Mouse (Mus musculus) ES-E14 (cell line): Measurements from ENCODE around the gene Ephb4. TPM values are rescaled to one million over a fixed set of nuclear protein-coding genes. Genes with fewer than 3 reads are reported as not detected.

ENCODE experiments used
- DNase-seq: peaks from one replicate; pipeline ENCODE4 v3.0.0-alpha.2; 2013; ENCODE audit warnings: low read depth, low spot score
- H3K27ac ChIP-seq: 2 replicates; pipeline ENCODE4 v1.5.1; 2012; ENCODE audit warnings: low read depth, mild to moderate bottlenecking, low read length, moderate library complexity, mixed read lengths; ENCODE audit not compliant: poor library complexity, insufficient read depth, severe bottlenecking
- H3K36me3 ChIP-seq: 2 replicates; pipeline ENCODE4 v1.6.1; 2012; ENCODE audit warnings: mild to moderate bottlenecking, low read length, moderate library complexity, mixed read lengths; ENCODE audit not compliant: control insufficient read depth, poor library complexity, insufficient read depth, severe bottlenecking
- H3K4me1 ChIP-seq, 2 experiments: fragments of 150-350 bp in 1 of 2; sonication (generic) in 1 of 2; 2 replicates each; pipeline ENCODE4 v1.6.1; 2012; ENCODE audit warnings: low read length in 2 of 2, mild to moderate bottlenecking in 1 of 2, mixed read lengths in 1 of 2; ENCODE audit not compliant: control insufficient read depth in 2 of 2, insufficient read depth in 2 of 2, poor library complexity in 1 of 2
- H3K4me3 ChIP-seq, 2 experiments: fragments of 150-350 bp in 1 of 2; sonication (generic) in 1 of 2; 2 replicates each; pipeline ENCODE4 v1.5.1; 2012; ENCODE audit warnings: low read length in 2 of 2, low read depth in 1 of 2, mild to moderate bottlenecking in 1 of 2, mixed read lengths in 1 of 2; ENCODE audit not compliant: insufficient read depth in 1 of 2, poor library complexity in 1 of 2, severe bottlenecking in 1 of 2
- H3K9ac ChIP-seq: 2 replicates; pipeline ENCODE4 v1.6.1; 2012; ENCODE audit warnings: low read depth, mild to moderate bottlenecking, low read length, mixed read lengths; ENCODE audit not compliant: poor library complexity, insufficient read depth, severe bottlenecking
- H3K9me3 ChIP-seq: fragments of 150-350 bp; sonication (generic); 2 replicates; pipeline ENCODE4 v1.6.1; 2012; ENCODE audit warnings: low read depth, mild to moderate bottlenecking, low read length; ENCODE audit not compliant: control insufficient read depth, insufficient read depth
- CHD2 ChIP-seq: IDR thresholded peaks from 2 replicates; pipeline ENCODE4 v1.6.1; 2014; ENCODE audit warnings: mild to moderate bottlenecking, low read depth, low read length, inconsistent platforms
- HCFC1 ChIP-seq: IDR thresholded peaks from 2 replicates; pipeline ENCODE4 v1.6.1; 2012; ENCODE audit warnings: low read length, inconsistent platforms, borderline replicate concordance; ENCODE audit not compliant: insufficient read depth
- MAFK ChIP-seq: IDR thresholded peaks from 2 replicates; pipeline ENCODE4 v1.6.1; 2014; ENCODE audit warnings: mild to moderate bottlenecking, low read depth, low read length, inconsistent platforms; ENCODE audit not compliant: insufficient read depth
- ZC3H11A ChIP-seq: IDR thresholded peaks from 2 replicates; pipeline ENCODE4 v1.6.1; 2012; ENCODE audit warnings: low read depth, mild to moderate bottlenecking, inconsistent platforms, low read length, borderline replicate concordance
- ZNF384 ChIP-seq: IDR thresholded peaks from 2 replicates; pipeline ENCODE4 v1.6.1; 2012; ENCODE audit warnings: low read depth, low read length, inconsistent platforms
- in situ Hi-C, 2 experiments: fragments of 600-800 bp; cut with MboI; formaldehyde crosslinking; loops; one replicate each; pipeline ENCODE4 v1.15.1; 2025; ENCODE audit warnings: low sequenced_read_pairs in 2 of 2, inconsistent platforms in 1 of 2; ENCODE audit not compliant: unreplicated experiment in 2 of 2
- total RNA-seq: library from RNA; depleted of rRNA; stranded (reverse); fragments of 300-350 nt; gene quantifications from 2 replicates; pipeline ENCODE4 v1.2.3, GENCODE M21; 2012

Gene Ephb4
- total RNA-seq, 1 experiment: 34.3 TPM

DNA sequence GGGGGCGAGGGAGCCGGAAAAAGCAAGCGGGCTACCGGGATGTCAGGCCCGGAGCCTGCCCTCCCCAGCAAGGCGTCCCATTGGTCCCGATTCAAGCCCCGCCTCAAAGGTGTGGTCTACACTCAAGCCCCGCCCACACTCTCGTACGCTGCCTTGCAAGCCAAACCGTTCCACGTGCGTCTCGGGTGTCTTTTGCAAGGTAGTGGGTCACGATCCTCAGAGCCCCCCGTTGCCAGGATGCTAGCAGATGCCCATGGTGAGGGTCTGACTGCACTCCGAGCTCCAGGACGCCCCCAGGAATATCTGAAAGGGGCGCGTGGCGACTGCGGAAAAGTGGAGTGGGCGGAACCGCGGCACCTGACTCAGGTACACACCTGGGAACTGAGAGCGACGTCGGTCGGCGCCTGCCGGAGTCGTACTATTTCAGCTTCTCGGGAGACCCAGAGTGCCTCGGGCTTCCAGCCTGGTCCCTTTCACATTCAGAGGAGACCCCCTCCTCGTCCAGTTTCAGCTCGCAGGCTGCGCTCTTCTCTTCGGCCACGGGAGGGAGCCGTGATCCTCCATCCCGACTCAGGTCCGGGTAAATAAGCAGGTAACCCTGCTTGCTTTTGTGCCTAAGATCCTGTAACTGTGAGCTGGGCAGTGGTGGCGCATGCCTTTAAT lies 16.3 kb upstream of the Ephb4 start, which contains the start of gene Slc12a9:
Slc12a9 (minus strand) TSS at position 86 of the 663 bp plus-strand sequence.
- Histone ChIP-seq H3K36me3 (no peaks in the 10 kb centered on the region; the same call in 1 of the 2 replicates), H3K4me1 (peaks cover 13 to 22% of the 10 kb centered on the region in 2 experiments), H3K4me3 (peak within 1 kb of the TSS; percentile 82 to 90), H3K9me3 (no peaks in the 10 kb centered on the region), H3K27ac (peak within 1 kb of the TSS; percentile 79), H3K9ac (peak within 1 kb of the TSS; percentile 87)
- in situ Hi-C loops: no loop called here
- DNase-seq: peak; percentile 97
- no peak for TF ChIP-seq CHD2
- peak; percentile 38; the same call in 1 of the 2 replicates for TF ChIP-seq ZC3H11A

DNA sequence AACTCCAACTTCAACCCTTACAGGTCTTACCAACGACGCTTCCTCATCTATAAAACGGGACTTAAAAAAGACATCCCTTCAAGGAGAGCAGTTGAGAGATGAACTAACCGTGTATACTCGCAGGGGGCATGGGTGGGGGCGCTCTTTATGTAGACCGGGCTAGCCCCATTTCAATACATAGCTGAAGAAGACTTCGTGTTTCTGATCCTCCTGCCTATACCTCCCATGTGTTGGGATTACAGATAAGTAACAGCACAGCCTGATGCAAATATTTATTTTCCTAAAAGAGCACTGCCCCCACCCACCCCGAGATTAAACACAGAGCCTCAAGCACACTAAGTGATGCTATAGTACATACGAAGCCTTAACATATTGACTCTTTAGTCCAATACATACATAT lies 15.6 kb upstream of the Ephb4 start:
- Histone ChIP-seq H3K9ac (peak overlapping the region; percentile 34; the same call in 1 of the 2 replicates), H3K4me1 (peaks cover 13 to 25% of the 10 kb centered on the region in 2 experiments), H3K4me3 (peak overlapping the region; percentile 82 to 90; a peak in 2 of 4 replicates), H3K9me3 (no peaks in the 10 kb centered on the region), H3K36me3 (no peaks in the 10 kb centered on the region; the same call in 1 of the 2 replicates), H3K27ac (no peak overlapping the region; the same call in 1 of the 2 replicates)
- DNase-seq: no peak
- in situ Hi-C loops: no loop called here
- TF ChIP-seq ZNF384 (no peak), CHD2 (no peak), HCFC1 (no peak), MAFK (no peak), ZC3H11A (no peak)

DNA sequence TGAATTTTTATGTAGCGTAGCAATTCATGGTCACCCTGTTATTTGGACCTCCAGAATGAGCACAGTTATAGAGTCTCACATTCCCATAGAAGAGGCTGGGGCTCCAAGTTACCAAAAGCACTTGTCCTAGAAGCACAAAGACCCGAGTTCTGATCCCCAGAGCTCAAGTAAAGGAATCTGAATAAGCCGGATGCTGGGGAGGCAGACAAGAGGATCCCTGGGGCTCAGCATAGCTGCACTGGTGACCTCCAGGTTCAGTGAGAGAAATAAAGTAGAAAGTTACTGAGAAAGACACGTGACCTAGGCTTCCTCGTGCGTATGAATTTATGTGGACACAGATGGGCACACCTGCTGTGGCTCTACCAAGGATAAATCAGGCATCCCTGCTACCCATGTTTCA lies 14.8 kb upstream of the Ephb4 start:
- H3K9ac ChIP-seq: peak overlapping the region; percentile 33; the same call in 1 of the 2 replicates

DNA sequence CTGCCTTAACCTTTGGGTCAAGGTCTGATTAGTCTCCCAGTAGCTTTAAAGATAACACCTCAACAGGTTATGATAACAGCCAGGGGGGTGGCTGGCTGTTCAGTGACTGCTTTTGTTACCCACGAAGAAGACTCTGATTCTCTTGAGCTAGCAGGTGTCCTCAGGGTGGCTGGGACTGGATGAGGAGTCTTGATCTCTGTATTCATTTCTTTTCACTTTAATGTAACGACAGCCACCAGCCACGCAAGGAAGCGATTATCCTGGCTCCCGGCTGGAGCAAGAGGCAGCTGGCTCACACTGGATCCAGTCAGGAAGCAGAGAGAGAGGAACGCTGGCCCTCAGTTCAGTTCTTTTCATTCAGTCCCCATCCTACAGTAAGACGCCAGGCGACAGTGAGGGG lies 12.7 kb upstream of the Ephb4 start:
- Histone ChIP-seq H3K4me1 (peaks cover 13 to 32% of the 10 kb centered on the region in 2 experiments), H3K4me3 (peak overlapping the region; percentile 56 to 68; a peak in 2 of 4 replicates), H3K9me3 (no peaks in the 10 kb centered on the region), H3K9ac (no peak overlapping the region), H3K27ac (peak overlapping the region; percentile 76), H3K36me3 (no peaks in the 10 kb centered on the region)
- DNase-seq: peak; percentile 75
- in situ Hi-C loops: no loop called here
- TF ChIP-seq ZC3H11A (no peak), MAFK (no peak), ZNF384 (no peak), HCFC1 (no peak), CHD2 (no peak)

More for the DNA sequence above, 14.8 kb upstream of the Ephb4 start:
- in situ Hi-C loops: no loop called here
- Histone ChIP-seq H3K9me3 (no peaks in the 10 kb centered on the region), H3K36me3 (no peaks in the 10 kb centered on the region; the same call in 1 of the 2 replicates), H3K27ac (peak overlapping the region; percentile 33; the same call in 1 of the 2 replicates), H3K4me1 (peaks cover 13 to 30% of the 10 kb centered on the region in 2 experiments), H3K4me3 (peak overlapping the region in 1 of 2 experiments; percentile 28; a peak in 2 of 4 replicates)
- TF ChIP-seq ZNF384 (no peak), MAFK (no peak), ZC3H11A (no peak), CHD2 (no peak), HCFC1 (no peak)
- no peak for DNase-seq
